Mouse (Mus musculus) midbrain, postnatal 0 days (tissue): ENCODE data around the gene Prkd1. TPM values are rescaled to one million over a fixed set of nuclear protein-coding genes. Genes with fewer than 3 reads are reported as not detected.

Experiments used
- ATAC-seq: fragments of 200-750 bp; cut with Nextera tagmentation; 2 replicates; pipeline ENCODE4 v1.8.0; 2017; ENCODE audit warnings: moderate number of reproducible peaks, mild to moderate bottlenecking, moderate TSS enrichment, moderate library complexity; ENCODE audit not compliant: low FRiP score
- DNase-seq: peaks from one replicate; pipeline ENCODE4 v3.0.0-alpha.2; 2015; ENCODE audit warnings: low spot score
- H3K27ac ChIP-seq: fragments of 300-500 bp; sonication (generic); 2 replicates; pipeline ENCODE4 v1.5.1; 2014; ENCODE audit warnings: low read depth, mild to moderate bottlenecking, low read length, mixed read lengths
- H3K27me3 ChIP-seq: fragments of 300-500 bp; sonication (generic); 2 replicates; pipeline ENCODE4 v1.6.1; 2014; ENCODE audit warnings: low read length, control low read depth, mixed read lengths; ENCODE audit not compliant: insufficient read depth
- H3K36me3 ChIP-seq: fragments of 300-500 bp; sonication (generic); 2 replicates; pipeline ENCODE4 v1.6.1; 2014; ENCODE audit warnings: low read length, control low read depth, mixed read lengths; ENCODE audit not compliant: insufficient read depth
- H3K4me1 ChIP-seq: fragments of 300-500 bp; sonication (generic); 2 replicates; pipeline ENCODE4 v1.6.1; 2014; ENCODE audit warnings: mild to moderate bottlenecking, control low read depth, antibody characterized with exemption, low read length, mixed read lengths; ENCODE audit not compliant: insufficient read depth
- H3K4me2 ChIP-seq: fragments of 300-500 bp; sonication (generic); 2 replicates; pipeline ENCODE4 v1.6.1; 2014; ENCODE audit warnings: low read depth, mild to moderate bottlenecking, low read length, mixed read lengths; ENCODE audit not compliant: poor library complexity, severe bottlenecking
- H3K4me3 ChIP-seq: fragments of 300-500 bp; sonication (generic); 2 replicates; pipeline ENCODE4 v1.5.1; 2014; ENCODE audit warnings: low read depth, mild to moderate bottlenecking, low read length, moderate library complexity
- H3K9ac ChIP-seq: fragments of 300-500 bp; sonication (generic); replicated peaks from 2 replicates; pipeline ENCODE4 v1.6.1; 2014; ENCODE audit warnings: mild to moderate bottlenecking, low read length, moderate library complexity, mixed read lengths; ENCODE audit not compliant: poor library complexity, severe bottlenecking
- H3K9me3 ChIP-seq: fragments of 300-500 bp; sonication (generic); 2 replicates; pipeline ENCODE4 v1.6.1; 2016; ENCODE audit warnings: low read length, control low read depth
- CTCF ChIP-seq: IDR thresholded peaks from 2 replicates; pipeline ENCODE4 v1.5.1; 2016; ENCODE audit warnings: antibody characterized with exemption, mild to moderate bottlenecking
- WGBS: fragments of 180-500 bp; shearing (Covaris S2); extraction: QIAGEN DNeasy Blood & Tissue Kit; methylation state at CpG from one replicate; pipeline ENCODE4 v1.1.7; 2014; 5-methylcytosine and 5-hydroxymethylcytosine counted together
- polyA plus RNA-seq: library from polyadenylated mRNA; unstranded; fragments of >200 nt; fragmentation: Nextera tagmentation; extraction: Ambion mirVana; gene quantifications from 2 replicates; pipeline ENCODE4 v1.2.1, GENCODE M21; 2015
- total RNA-seq: library from RNA; depleted of rRNA; stranded (reverse); fragments of >200 nt; gene quantifications from 2 replicates; pipeline ENCODE4 v1.2.3, GENCODE M21; 2014

Prkd1 gene
- total and polyA plus RNA-seq, 2 experiments from 2014 or later: 2.2 to 3.1 TPM

DNA sequence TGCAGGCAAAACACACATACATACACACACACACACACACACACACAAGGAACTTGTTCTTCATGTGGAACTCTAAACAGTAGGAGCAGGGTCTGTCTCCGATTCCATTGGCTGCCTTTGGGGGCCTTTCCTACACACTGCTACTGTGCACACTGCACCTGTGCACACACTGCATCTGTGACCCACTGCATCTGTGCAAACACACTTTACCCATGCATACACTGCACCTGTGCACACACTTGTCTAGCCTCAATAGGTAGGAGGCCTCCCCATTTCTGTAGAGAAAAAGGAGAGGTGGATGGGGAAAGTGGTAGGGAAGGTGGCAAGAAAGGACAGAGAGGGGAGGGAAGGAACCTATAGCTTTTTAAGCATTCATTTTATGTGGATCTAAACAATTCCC is 49.5 kb downstream of the Prkd1 start:
- H3K4me2 ChIP-seq: no peak overlapping the region
- WGBS: 90% methylated on average over 1 of the region's 1 CpGs
- no peak for ATAC-seq

DNA sequence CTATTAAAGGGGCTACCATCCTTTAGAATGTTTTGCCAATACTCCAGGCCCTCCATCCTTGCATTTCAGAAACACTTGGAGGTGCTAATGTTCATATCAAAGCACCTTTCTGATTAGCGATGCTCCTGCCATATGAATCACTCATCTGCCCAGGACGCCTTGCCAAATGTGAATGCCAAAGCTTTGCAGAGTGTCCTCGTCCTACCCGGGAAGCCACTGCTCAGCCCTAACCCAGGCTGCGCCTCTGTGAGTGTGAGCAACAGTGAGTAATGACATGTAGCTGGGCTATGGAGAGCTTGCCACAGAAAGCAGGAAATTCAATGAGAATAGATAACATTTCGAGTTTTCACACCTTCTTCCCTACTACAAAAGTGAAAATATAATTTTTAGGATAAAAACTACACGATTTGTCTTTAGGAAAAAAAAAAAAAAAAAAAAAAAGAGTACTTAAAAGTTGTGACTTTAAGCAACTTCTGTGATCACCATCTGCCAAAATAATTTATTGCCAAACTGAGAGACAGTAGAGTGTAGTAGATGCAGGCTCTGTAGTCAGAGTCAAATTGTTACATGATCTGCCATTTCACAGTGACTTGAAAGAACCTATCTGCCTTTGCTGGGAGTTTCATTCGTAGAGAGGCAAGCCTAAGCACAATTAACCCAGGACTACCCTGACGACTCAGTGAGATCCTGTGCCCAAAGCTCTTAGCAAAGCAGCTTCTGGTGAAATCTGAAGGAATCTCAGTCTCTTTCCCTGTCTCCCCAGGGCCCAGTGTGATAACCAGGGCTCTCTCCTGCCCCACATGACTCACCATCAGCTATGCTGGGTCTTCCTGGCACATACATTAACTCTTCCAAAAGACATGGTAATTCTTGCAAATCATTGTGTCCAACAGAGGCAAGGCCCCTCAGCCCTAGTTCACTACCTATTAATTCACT is 50.6 kb downstream of the Prkd1 start:
- WGBS: 85% methylated on average over 9 of the region's 9 CpGs
- Histone ChIP-seq H3K9me3 (no peaks in the 10 kb centered on the region), H3K27me3 (no peaks in the 10 kb centered on the region), H3K9ac (no peak overlapping the region), H3K27ac (no peak overlapping the region), H3K36me3 (no peaks in the 10 kb centered on the region), H3K4me3 (no peak overlapping the region), H3K4me1 (no peaks in the 10 kb centered on the region), H3K4me2 (no peak overlapping the region)
- ATAC-seq: no peak
- DNase-seq: no peak
- TF ChIP-seq CTCF: no peak

More for the DNA sequence above, 49.5 kb downstream of the Prkd1 start:
- Histone ChIP-seq H3K9me3 (no peaks in the 10 kb centered on the region), H3K36me3 (no peaks in the 10 kb centered on the region), H3K27me3 (no peaks in the 10 kb centered on the region), H3K9ac (no peak overlapping the region), H3K4me3 (no peak overlapping the region), H3K27ac (no peak overlapping the region), H3K4me1 (no peaks in the 10 kb centered on the region)
- no peak for TF ChIP-seq CTCF
- no peak for DNase-seq

DNA sequence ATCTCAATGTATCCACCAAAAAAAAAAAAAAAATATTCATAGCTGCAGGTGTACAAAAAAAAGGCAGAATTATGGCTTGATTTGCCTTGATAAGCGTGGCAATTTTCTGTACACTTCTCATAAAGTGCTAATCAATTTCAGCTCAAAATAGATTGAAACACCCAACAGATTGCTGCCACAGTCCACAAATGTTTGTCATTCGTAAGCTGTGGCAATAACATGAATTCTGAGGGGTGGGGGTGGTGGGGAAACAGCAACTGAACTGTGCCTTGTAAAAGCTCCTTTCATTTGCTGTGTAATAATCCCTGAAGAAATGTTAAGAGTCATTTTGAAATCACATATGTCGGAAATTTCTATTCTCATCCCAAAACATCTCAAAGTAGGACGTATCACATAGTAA is 51.4 kb downstream of the Prkd1 start:
- H3K9ac ChIP-seq: no peak overlapping the region
- no peak overlapping the region for H3K4me2 ChIP-seq
- H3K27me3 ChIP-seq: no peaks in the 10 kb centered on the region
- no peaks in the 10 kb centered on the region for H3K4me1 ChIP-seq
- DNase-seq: no peak
- no peaks in the 10 kb centered on the region for H3K9me3 ChIP-seq
- no peak overlapping the region for H3K27ac ChIP-seq
- TF ChIP-seq CTCF: no peak
- ATAC-seq: no peak
- H3K4me3 ChIP-seq: no peak overlapping the region
- H3K36me3 ChIP-seq: no peaks in the 10 kb centered on the region
- 93% methylated on average over 4 of the region's 4 CpGs for WGBS

DNA sequence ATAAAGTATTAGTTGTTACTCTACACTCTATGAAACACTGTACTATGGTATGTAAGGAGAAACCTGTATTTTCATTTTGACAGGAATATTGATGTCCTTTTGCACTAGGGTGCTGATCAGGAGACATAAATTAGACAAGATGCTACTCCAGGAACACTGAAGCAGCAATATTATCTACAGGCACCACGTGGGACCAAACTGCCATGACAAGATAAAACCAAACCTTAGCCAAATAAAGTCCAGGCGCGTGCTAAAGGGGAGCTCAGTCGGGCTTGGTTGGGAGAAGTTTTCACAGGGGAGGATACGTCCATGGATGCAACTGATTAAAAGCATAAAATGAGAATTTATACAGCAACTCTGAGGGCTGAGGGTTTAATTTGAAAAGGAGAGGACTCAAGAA is 53.1 kb downstream of the Prkd1 start:
- ATAC-seq: no peak
- no peak for DNase-seq
- WGBS: 82% methylated on average over 5 of the region's 5 CpGs
- Histone ChIP-seq H3K27ac (no peak overlapping the region), H3K4me2 (no peak overlapping the region), H3K9ac (no peak overlapping the region), H3K36me3 (no peaks in the 10 kb centered on the region), H3K27me3 (no peaks in the 10 kb centered on the region), H3K4me3 (no peak overlapping the region), H3K4me1 (no peaks in the 10 kb centered on the region), H3K9me3 (no peaks in the 10 kb centered on the region)
- no peak for TF ChIP-seq CTCF

DNA sequence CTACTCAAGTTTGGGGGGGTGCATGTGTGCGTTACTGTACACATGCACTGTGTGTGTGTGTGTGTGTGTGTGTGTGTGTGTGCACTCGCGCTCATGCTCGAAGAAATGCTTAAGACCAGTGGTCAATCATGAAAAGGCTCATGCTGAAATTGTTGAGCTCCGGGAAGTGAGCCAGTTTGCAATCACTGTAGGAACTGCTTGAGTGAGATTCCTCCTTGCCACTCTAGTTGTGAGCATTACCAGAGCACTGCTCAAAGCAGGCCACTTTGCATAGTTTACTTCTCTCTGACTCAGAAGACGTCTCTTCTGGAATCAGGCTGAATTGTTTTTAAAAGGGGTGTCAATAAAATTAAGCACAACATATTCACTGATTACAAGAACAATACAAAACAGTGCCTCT is 54.4 kb downstream of the Prkd1 start:
- ATAC-seq: no peak
- no peak for DNase-seq
- no peaks in the 10 kb centered on the region for H3K4me1 ChIP-seq
- WGBS: 87% methylated on average over 6 of the region's 6 CpGs
- no peak for TF ChIP-seq CTCF
- H3K27ac ChIP-seq: no peak overlapping the region
- no peak overlapping the region for H3K9ac ChIP-seq
- H3K4me3 ChIP-seq: no peak overlapping the region
- no peaks in the 10 kb centered on the region for H3K36me3 ChIP-seq
- H3K27me3 ChIP-seq: no peaks in the 10 kb centered on the region
- no peaks in the 10 kb centered on the region for H3K9me3 ChIP-seq
- no peak overlapping the region for H3K4me2 ChIP-seq

DNA sequence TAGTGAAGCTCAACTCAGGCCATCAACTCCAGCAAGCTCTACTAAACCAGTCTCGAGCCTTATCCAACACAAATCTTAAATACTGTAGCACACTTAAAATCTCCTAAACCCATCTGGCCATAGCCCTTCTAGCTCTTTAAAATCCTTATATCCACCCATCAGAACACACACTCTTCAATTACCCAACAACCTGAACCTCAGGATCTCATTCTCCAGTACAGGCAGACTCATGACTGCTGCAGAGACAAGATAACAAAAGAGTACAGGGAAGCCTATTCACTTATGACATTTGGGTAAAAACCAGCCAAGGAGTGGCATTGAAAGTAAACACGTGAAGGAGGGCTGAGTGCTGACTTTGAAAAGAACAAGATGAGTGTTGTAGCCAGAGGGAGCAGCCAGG is 55.4 kb downstream of the Prkd1 start:
- H3K27me3 ChIP-seq: no peaks in the 10 kb centered on the region
- WGBS: 79% methylated on average over 2 of the region's 2 CpGs
- H3K4me3 ChIP-seq: no peak overlapping the region
- H3K36me3 ChIP-seq: no peaks in the 10 kb centered on the region
- TF ChIP-seq CTCF: no peak
- ATAC-seq (no peak), DNase-seq (no peak)
- H3K27ac ChIP-seq: no peak overlapping the region
- H3K4me1 ChIP-seq: no peaks in the 10 kb centered on the region
- no peaks in the 10 kb centered on the region for H3K9me3 ChIP-seq
- H3K9ac ChIP-seq: no peak overlapping the region
- no peak overlapping the region for H3K4me2 ChIP-seq
